Mouse (Mus musculus): Measurements from ENCODE around the gene Fcgr2b. TPM values are rescaled to one million over a fixed set of nuclear protein-coding genes. Genes with fewer than 3 reads are reported as not detected.
"Not testable (repeated sequence)": the region's sequence is repeated elsewhere in the genome, so short reads cannot be mapped to it uniquely, and the experiment has no call there.

The Fcgr2b gene
- polyA plus RNA-seq, 1 experiment from 2014 or later, result 6.7 TPM

DNA sequence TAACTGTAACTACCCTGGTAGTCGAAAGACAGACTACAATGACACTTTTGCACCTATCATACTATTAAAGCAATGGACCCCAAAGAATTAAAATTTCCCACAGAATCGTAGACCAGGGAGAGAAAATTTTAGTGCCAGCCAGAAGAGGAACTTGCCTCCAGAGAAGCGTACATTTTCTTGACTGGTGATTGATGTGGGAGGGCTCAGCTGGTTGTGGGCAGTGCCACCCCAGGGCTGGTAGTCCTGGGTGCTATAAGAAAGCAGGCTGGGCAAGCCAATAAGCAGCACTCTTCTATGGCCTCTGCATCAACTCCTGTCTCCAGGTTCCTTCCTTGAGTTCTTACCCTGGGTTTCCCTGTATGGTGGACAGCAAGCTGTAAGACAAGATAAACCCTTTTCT, 8.7 kb upstream of the Fcgr2b start:
- Histone ChIP-seq H3K9me3 (replicated peaks; ENCODE audit: control insufficient read depth, low read length) (no peaks in the 10 kb centered on the region), H3K4me3 (ENCODE audit: low read depth, low read length) (no peak overlapping the region), H3K4me2 (ENCODE audit: low read depth, low read length) (no peak overlapping the region), H3K4me1 (ENCODE audit: control insufficient read depth, low read depth, low read length) (no peaks in the 10 kb centered on the region), H3K27me3 (ENCODE audit: control insufficient read depth, insufficient read depth, low read depth, low read length) (no peaks in the 10 kb centered on the region), H3K36me3 (ENCODE audit: control insufficient read depth, insufficient read depth) (no peaks in the 10 kb centered on the region), H3K9ac (ENCODE audit: low read depth, low read length) (no peak overlapping the region), H3K27ac (ENCODE audit: low read length) (no peak overlapping the region)
- 39% methylated on average over 3 of the region's 3 CpGs for WGBS (ENCODE audit: insufficient replicate concordance)
- ATAC-seq (ENCODE audit: low read depth), result no peak

GRCm38 (mm10) chr1:170983066-170983465, 6.7 kb upstream of the Fcgr2b start:
- Histone ChIP-seq H3K4me3 (ENCODE audit: low read depth, low read length) (no peak overlapping the region), H3K27ac (ENCODE audit: low read length) (no peak overlapping the region), H3K36me3 (ENCODE audit: control insufficient read depth, insufficient read depth) (no peaks in the 10 kb centered on the region), H3K4me1 (ENCODE audit: control insufficient read depth, low read depth, low read length) (no peaks in the 10 kb centered on the region), H3K27me3 (ENCODE audit: control insufficient read depth, insufficient read depth, low read depth, low read length) (no peaks in the 10 kb centered on the region), H3K9ac (ENCODE audit: low read depth, low read length) (no peak overlapping the region), H3K9me3 (replicated peaks; ENCODE audit: control insufficient read depth, low read length) (no peaks in the 10 kb centered on the region), H3K4me2 (ENCODE audit: low read depth, low read length) (no peak overlapping the region)
- WGBS (ENCODE audit: insufficient replicate concordance), result 45% methylated on average over 4 of the region's 4 CpGs
- no peak for ATAC-seq (ENCODE audit: low read depth)

DNA sequence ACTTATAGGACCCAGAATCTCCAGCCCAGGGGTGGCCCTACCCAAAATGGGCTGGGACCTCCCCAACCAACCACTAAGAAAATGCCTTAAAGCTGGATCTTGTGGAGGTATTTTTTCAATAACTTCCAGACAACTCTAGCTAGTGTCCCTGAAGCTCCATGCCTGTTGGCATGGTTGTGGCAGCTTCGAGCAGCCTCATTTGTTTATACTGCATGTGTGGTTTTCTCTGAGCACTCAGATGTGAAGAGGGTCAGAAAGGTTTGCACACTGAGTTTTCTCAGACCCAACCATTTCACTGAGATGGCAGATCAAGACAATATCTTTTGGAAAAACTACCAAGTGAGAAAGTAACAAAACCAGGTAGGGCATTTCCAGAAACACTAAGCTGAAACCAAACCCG, 6.0 kb upstream of the Fcgr2b start:
- Histone ChIP-seq H3K4me2 (ENCODE audit: low read depth, low read length) (no peak overlapping the region), H3K27me3 (ENCODE audit: control insufficient read depth, insufficient read depth, low read depth, low read length) (no peaks in the 10 kb centered on the region), H3K4me3 (ENCODE audit: low read depth, low read length) (no peak overlapping the region), H3K9ac (ENCODE audit: low read depth, low read length) (no peak overlapping the region), H3K36me3 (ENCODE audit: control insufficient read depth, insufficient read depth) (no peaks in the 10 kb centered on the region), H3K9me3 (replicated peaks; ENCODE audit: control insufficient read depth, low read length) (no peaks in the 10 kb centered on the region), H3K4me1 (ENCODE audit: control insufficient read depth, low read depth, low read length) (no peaks in the 10 kb centered on the region), H3K27ac (ENCODE audit: low read length) (no peak overlapping the region)
- ATAC-seq (ENCODE audit: low read depth), result no peak
- 59% methylated on average over 2 of the region's 2 CpGs for WGBS (ENCODE audit: insufficient replicate concordance)

DNA sequence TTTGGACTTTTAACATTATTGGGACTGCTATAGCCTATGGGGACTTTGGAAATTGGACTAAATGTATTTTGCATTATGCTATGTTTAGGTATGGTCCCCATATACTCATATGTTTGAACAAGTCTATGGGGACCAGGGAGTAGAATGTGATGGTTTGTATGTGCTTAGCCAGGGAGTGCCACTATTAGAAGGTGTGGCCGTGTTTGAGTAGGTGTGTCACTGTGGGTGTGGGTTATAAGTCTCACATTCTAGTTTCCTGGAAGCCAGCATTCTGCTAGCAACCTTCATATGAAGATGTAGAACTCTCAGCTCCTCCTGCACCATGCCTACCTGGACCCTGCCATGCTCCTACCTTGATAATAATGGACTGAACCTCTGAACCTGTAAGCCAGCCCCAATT, 5.3 kb upstream of the Fcgr2b start:
- H3K9ac ChIP-seq (ENCODE audit: low read depth, low read length); ATAC-seq (ENCODE audit: low read depth); H3K4me1 ChIP-seq (ENCODE audit: control insufficient read depth, low read depth, low read length); H3K4me2 ChIP-seq (ENCODE audit: low read depth, low read length); H3K4me3 ChIP-seq (ENCODE audit: low read depth, low read length); H3K9me3 ChIP-seq (replicated peaks; ENCODE audit: control insufficient read depth, low read length); H3K36me3 ChIP-seq (ENCODE audit: control insufficient read depth, insufficient read depth); H3K27me3 ChIP-seq (ENCODE audit: control insufficient read depth, insufficient read depth, low read depth, low read length); H3K27ac ChIP-seq (ENCODE audit: low read length): not testable (repeated sequence)
- WGBS (ENCODE audit: insufficient replicate concordance), result 62% methylated on average over 1 of the region's 1 CpGs

DNA sequence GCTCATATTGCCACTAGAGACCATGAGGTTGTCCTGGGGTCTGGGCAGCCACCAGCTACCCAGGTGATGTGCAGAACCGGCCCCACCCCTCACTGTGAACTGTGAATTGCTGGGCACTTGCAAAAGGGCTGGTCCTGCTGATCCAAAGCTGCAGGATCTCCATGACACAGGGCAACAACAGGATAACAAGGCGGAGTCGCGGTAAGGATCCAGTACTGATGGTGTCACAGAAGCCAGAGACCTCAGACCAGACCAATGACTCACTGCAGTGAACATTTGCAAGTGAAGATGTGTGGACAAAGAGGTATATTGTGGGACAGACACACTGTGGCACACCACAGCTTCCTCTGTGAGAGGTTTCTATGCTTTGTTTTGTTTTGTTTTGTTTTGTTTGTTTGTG, 2.3 kb upstream of the Fcgr2b start:
- H3K4me2 ChIP-seq (ENCODE audit: low read depth, low read length), result no peak overlapping the region
- WGBS (ENCODE audit: insufficient replicate concordance), result 65% methylated on average over 4 of the region's 4 CpGs
- no peak overlapping the region for H3K9ac ChIP-seq (ENCODE audit: low read depth, low read length)
- no peaks in the 10 kb centered on the region for H3K9me3 ChIP-seq (replicated peaks; ENCODE audit: control insufficient read depth, low read length)
- H3K27ac ChIP-seq (ENCODE audit: low read length), result no peak overlapping the region
- no peaks in the 10 kb centered on the region for H3K36me3 ChIP-seq (ENCODE audit: control insufficient read depth, insufficient read depth)
- no peaks in the 10 kb centered on the region for H3K4me1 ChIP-seq (ENCODE audit: control insufficient read depth, low read depth, low read length)
- no peak for ATAC-seq (ENCODE audit: low read depth)
- no peaks in the 10 kb centered on the region for H3K27me3 ChIP-seq (ENCODE audit: control insufficient read depth, insufficient read depth, low read depth, low read length)
- H3K4me3 ChIP-seq (ENCODE audit: low read depth, low read length), result no peak overlapping the region

DNA sequence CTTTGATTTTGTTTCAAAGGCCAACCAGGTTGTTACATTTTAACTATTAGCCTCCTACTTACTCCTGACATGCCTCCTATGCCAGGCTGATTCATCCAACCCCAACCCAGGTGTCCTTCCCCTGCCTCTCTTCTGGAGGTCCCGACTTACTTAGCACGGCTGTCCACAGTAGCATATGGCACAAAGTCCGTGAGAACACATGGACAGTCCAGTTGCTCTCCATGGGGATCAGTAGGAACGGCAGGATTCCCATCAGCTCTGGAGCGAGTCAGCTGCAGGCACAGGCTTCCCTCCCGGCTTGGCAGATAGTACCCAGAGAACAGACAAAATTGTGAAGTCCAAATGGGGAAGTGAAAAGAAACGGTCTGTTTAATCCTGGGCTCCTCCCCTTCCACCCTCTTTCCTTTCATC, 591 bp downstream of the Fcgr2b start:
- Histone ChIP-seq H3K27me3 (ENCODE audit: control insufficient read depth, insufficient read depth, low read depth, low read length) (no peaks in the 10 kb centered on the region), H3K4me2 (ENCODE audit: low read depth, low read length) (0 out of 2 replicates have a peak overlapping the region, but pooled peaks have one; percentile 27), H3K36me3 (ENCODE audit: control insufficient read depth, insufficient read depth) (no peaks in the 10 kb centered on the region), H3K4me3 (ENCODE audit: low read depth, low read length) (peak overlapping the region; percentile 38), H3K4me1 (ENCODE audit: control insufficient read depth, low read depth, low read length) (no peaks in the 10 kb centered on the region), H3K27ac (ENCODE audit: low read length) (peak overlapping the region; percentile 33), H3K9me3 (replicated peaks; ENCODE audit: control insufficient read depth, low read length) (no peaks in the 10 kb centered on the region), H3K9ac (ENCODE audit: low read depth, low read length) (no peak overlapping the region)
- 18% methylated on average over 7 of the region's 7 CpGs for WGBS (ENCODE audit: insufficient replicate concordance)
- no peak for ATAC-seq (ENCODE audit: low read depth)

- H3K4me2 ChIP-seq (ENCODE audit: low read depth, low read length), result 0 out of 2 replicates have a peak overlapping the region, but pooled peaks have one; percentile 27
- H3K4me3 ChIP-seq (ENCODE audit: low read depth, low read length), result peak overlapping the region; percentile 38
- not testable (repeated sequence) for ATAC-seq (ENCODE audit: low read depth); H3K36me3 ChIP-seq (ENCODE audit: control insufficient read depth, insufficient read depth); H3K9ac ChIP-seq (ENCODE audit: low read depth, low read length); H3K4me1 ChIP-seq (ENCODE audit: control insufficient read depth, low read depth, low read length); H3K27me3 ChIP-seq (ENCODE audit: control insufficient read depth, insufficient read depth, low read depth, low read length); H3K9me3 ChIP-seq (replicated peaks; ENCODE audit: control insufficient read depth, low read length)
- WGBS (ENCODE audit: insufficient replicate concordance), result 46% methylated on average over 2 of the region's 2 CpGs
- peak overlapping the region; percentile 33; the same call in 1 of the 2 replicates for H3K27ac ChIP-seq (ENCODE audit: low read length)
These were observed 997 bp downstream of the Fcgr2b start for GRCm38 (mm10) chr1:170975350-170975749.

- Histone ChIP-seq H3K27me3 (ENCODE audit: control insufficient read depth, insufficient read depth, low read depth, low read length) (no peaks in the 10 kb centered on the region), H3K4me2 (ENCODE audit: low read depth, low read length) (no peak overlapping the region), H3K9me3 (replicated peaks; ENCODE audit: control insufficient read depth, low read length) (no peaks in the 10 kb centered on the region), H3K27ac (ENCODE audit: low read length) (no peak overlapping the region), H3K36me3 (ENCODE audit: control insufficient read depth, insufficient read depth) (no peaks in the 10 kb centered on the region), H3K4me3 (ENCODE audit: low read depth, low read length) (no peak overlapping the region), H3K4me1 (ENCODE audit: control insufficient read depth, low read depth, low read length) (no peaks in the 10 kb centered on the region), H3K9ac (ENCODE audit: low read depth, low read length) (no peak overlapping the region)
- WGBS (ENCODE audit: insufficient replicate concordance), result 70% methylated on average over 2 of the region's 2 CpGs
- ATAC-seq (ENCODE audit: low read depth), result no peak
These were observed 1.6 kb downstream of the Fcgr2b start for GRCm38 (mm10) chr1:170974736-170975135.

DNA sequence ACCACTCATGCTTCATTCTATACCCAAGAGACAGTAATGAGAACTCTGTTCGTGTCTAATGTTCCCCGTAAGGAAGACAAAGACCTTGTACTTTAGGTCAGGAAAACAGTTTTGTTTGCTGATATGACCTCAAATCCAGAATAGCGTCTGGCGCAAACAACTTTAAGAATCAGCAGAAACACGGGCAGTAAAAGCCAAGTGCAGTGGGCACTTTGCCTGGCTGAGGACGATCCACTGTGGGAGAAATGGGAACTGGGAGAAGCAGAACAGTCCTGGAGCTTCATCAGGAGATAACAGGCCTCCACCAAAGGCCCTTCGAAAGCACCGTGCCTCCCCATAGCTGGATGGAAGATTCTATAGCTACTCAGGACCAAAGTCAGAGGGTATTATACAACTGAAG, 2.2 kb downstream of the Fcgr2b start:
- no peaks in the 10 kb centered on the region for H3K9me3 ChIP-seq (replicated peaks; ENCODE audit: control insufficient read depth, low read length)
- H3K4me3 ChIP-seq (ENCODE audit: low read depth, low read length), result no peak overlapping the region
- 65% methylated on average over 8 of the region's 8 CpGs for WGBS (ENCODE audit: insufficient replicate concordance)
- H3K9ac ChIP-seq (ENCODE audit: low read depth, low read length), result no peak overlapping the region
- no peaks in the 10 kb centered on the region for H3K36me3 ChIP-seq (ENCODE audit: control insufficient read depth, insufficient read depth)
- H3K4me1 ChIP-seq (ENCODE audit: control insufficient read depth, low read depth, low read length), result no peaks in the 10 kb centered on the region
- no peak overlapping the region for H3K4me2 ChIP-seq (ENCODE audit: low read depth, low read length)
- no peaks in the 10 kb centered on the region for H3K27me3 ChIP-seq (ENCODE audit: control insufficient read depth, insufficient read depth, low read depth, low read length)
- no peak overlapping the region for H3K27ac ChIP-seq (ENCODE audit: low read length)
- ATAC-seq (ENCODE audit: low read depth), result no peak
